In the genomic region with DNA sequence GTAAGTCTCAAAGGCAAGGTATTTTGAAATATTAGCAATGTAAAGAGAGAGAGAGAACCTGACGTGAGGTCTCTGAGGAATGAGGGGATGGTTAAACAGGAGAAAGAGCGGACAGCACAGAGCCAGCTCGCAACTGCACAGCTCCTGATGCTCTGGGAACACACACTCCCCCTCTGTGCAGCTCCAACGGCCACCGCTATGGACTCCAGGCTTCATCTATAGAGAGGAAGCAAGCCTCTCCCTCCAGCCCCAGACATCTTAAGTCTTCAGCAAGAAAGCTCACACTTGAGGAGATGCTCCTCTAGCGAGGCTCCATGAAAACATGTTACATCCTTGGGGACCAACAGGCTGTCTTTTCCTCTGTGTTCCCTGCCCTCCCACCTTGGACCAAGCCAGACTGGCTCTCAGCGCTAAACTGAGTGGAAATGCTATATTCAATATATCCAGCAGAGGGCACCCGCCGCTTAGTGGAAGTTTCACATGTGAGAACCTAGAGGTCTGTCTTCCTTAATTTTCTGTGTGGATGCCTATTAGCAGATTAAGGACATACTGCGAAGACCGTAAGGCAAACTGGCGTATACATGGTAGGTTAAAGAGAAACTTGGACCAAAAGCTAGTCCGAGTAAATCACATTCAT, we compare ENCODE assay signal across 8 mouse cellular contexts. TPM values are rescaled to one million over a fixed set of nuclear protein-coding genes. Genes with fewer than 3 reads are reported as not detected.
DNase-seq lines count a peak whose midpoint lies in the region; ATAC-seq and TF ChIP-seq lines count a peak whose summit lies in the region.

No protein-coding gene starts in this region.

- TF ChIP-seq POLR2A in lung, adult 2 months (IDR thresholded peaks at IDR 0.05; ENCODE audit: borderline replicate concordance, extremely low read depth, low read depth, low read length): no peak
- TF ChIP-seq POLR2A in thymus, adult 2 months (IDR thresholded peaks at IDR 0.05; ENCODE audit: control insufficient read depth, extremely low read depth, insufficient read depth, low read length, poor library complexity): no peak

- H3K27me3 ChIP-seq in thymus, adult 2 months (ENCODE audit: control insufficient read depth, insufficient read depth, low read length): no peaks in the 10 kb centered on the region

- ATAC-seq in erythroid progenitor cell, adult 5-6 weeks (replicated peaks; ENCODE audit: low FRiP score, poor library complexity, severe bottlenecking): peak; percentile 73; the same call in 1 of the 2 replicates
- ATAC-seq in neutrophil, adult 5-6 weeks (ENCODE audit: extremely low read depth, insufficient number of reproducible peaks, low FRiP score, poor library complexity, severe bottlenecking): peak; percentile 77

- H3K27ac ChIP-seq in thymus, adult 2 months (ENCODE audit: control insufficient read depth, insufficient read depth, low read length): no peak overlapping the region

- H3K4me3 ChIP-seq in lung, adult 2 months (replicated peaks; ENCODE audit: extremely low read depth, low read depth, low read length): no peak overlapping the region
- no peak overlapping the region for H3K4me3 ChIP-seq in thymus, adult 2 months (ENCODE audit: control insufficient read depth, insufficient read depth, low read length)

- no peaks in the 10 kb centered on the region for H3K4me1 ChIP-seq in lung, adult 2 months (ENCODE audit: control insufficient read depth, insufficient read depth, low read length)
- H3K4me1 ChIP-seq in thymus, adult 2 months (replicated peaks; ENCODE audit: control insufficient read depth, insufficient read depth, low read length): no peaks in the 10 kb centered on the region

- peak; percentile 48 for TF ChIP-seq CTCF in lung, adult 2 months (IDR thresholded peaks at IDR 0.05; ENCODE audit: insufficient read depth, low read length)
- no peak for TF ChIP-seq CTCF in thymus, adult 2 months (IDR thresholded peaks at IDR 0.05; ENCODE audit: borderline replicate concordance, control insufficient read depth, extremely low read depth, insufficient read depth, low read length, poor library complexity)

- H3K36me3 ChIP-seq in thymus, adult 2 months (ENCODE audit: control insufficient read depth, insufficient read depth, low read length): no peaks in the 10 kb centered on the region

- 48% methylated on average over 13 of the region's 13 CpGs for WGBS in lung, adult 2 months
- WGBS in thymus, adult 2 months: 44% methylated on average over 13 of the region's 13 CpGs

- intact Hi-C loops in heart, postnatal 25 days (cut with DNase I): loop anchor here (1.0 kb wide), 1 partner anchor 66 kb away; no protein-coding TSS in a partner anchor

- DNase-seq in ES-CJ7 (ENCODE audit: low read depth, low spot score): peak; percentile 53
- peak; percentile 82 for DNase-seq in brain, adult 2 months (ENCODE audit: low read depth, low spot score)
- DNase-seq in heart, postnatal 25 days (ENCODE audit: low spot score): peak; percentile 23
- peak; percentile 71 to 86 for DNase-seq in kidney, postnatal 36 days
- DNase-seq in lung, adult 2 months: peak; percentile 69
- peak; percentile 63 for DNase-seq in thymus, adult 2 months

RNA-seq across cellular contexts. Expression of a gene that starts 15.5 kb away (rescaled TPM):
- total RNA-seq in erythroid progenitor cell, adult 5-6 weeks (2015; ENCODE audit: low replicate concordance): 73.8 and 73.9 TPM in 2 replicates
- 29.7 and 52.1 TPM in 2 replicates for total RNA-seq in erythroid progenitor cell, adult 5-6 weeks (2017; ENCODE audit: low replicate concordance)
- 10 to 100 TPM; 67.4 to 77.2 TPM for total RNA-seq in heart, postnatal 25 days (2021)
- 37.7 and 70.5 TPM in 2 replicates for polyA plus RNA-seq in lung, adult 2 months (2012; rRNA removed)
- 79.3 and 80.7 TPM in 2 replicates for total RNA-seq in neutrophil, adult 5-6 weeks (2017)
- 27.2 and 30.9 TPM in 2 replicates for polyA plus RNA-seq in thymus, adult 2 months (2012; rRNA removed)

RNA-seq across cellular contexts. Expression of a gene that starts 16.1 kb away (rescaled TPM):
- total RNA-seq in erythroid progenitor cell, adult 5-6 weeks (2015; ENCODE audit: low replicate concordance): not detected in 2 replicates
- total RNA-seq in erythroid progenitor cell, adult 5-6 weeks (2017; ENCODE audit: low replicate concordance): not detected in 2 replicates
- total RNA-seq in heart, postnatal 25 days (2021): not detected
- not detected in 2 replicates for polyA plus RNA-seq in lung, adult 2 months (2012; rRNA removed)
- total RNA-seq in neutrophil, adult 5-6 weeks (2017): not detected in 2 replicates
- not detected in 2 replicates for polyA plus RNA-seq in thymus, adult 2 months (2012; rRNA removed)

RNA-seq across cellular contexts. Expression of a gene that starts 28.8 kb away (rescaled TPM):
- total RNA-seq in erythroid progenitor cell, adult 5-6 weeks (2015; ENCODE audit: low replicate concordance): 1.7 and 4.3 TPM in 2 replicates
- total RNA-seq in erythroid progenitor cell, adult 5-6 weeks (2017; ENCODE audit: low replicate concordance): 2.3 and 3.5 TPM in 2 replicates
- 10 to 100 TPM in 1 of 2 experiments, 1 to 10 TPM in 1; 4.2 to 19.9 TPM for total RNA-seq in heart, postnatal 25 days (2021)
- 16.6 and 22.6 TPM in 2 replicates for polyA plus RNA-seq in lung, adult 2 months (2012; rRNA removed)
- total RNA-seq in neutrophil, adult 5-6 weeks (2017): 2.3 TPM in 2 replicates
- polyA plus RNA-seq in thymus, adult 2 months (2012; rRNA removed): 5.0 and 5.4 TPM in 2 replicates

Comparison
In these comparisons a context has a peak if more than half of its experiments do, and no peak if none do; other contexts are left out.
1. DNase-seq: peak in every context shown above with its lines; median percentile 82 in brain, adult 2 months; 78 in kidney, postnatal 36 days; 69 in lung, adult 2 months; 63 in thymus, adult 2 months; 53 in ES-CJ7; 23 in heart, postnatal 25 days.